Mouse (Mus musculus) adrenal gland, postnatal 25 days (tissue): ENCODE measurements at regions not wholly inside any gene's neighbourhood (a gene's known extent, or its start where the extent isn't known, plus 50 kb on each side); places are given as distances from the start of the nearest gene placed in this dataset.
"Not testable (repeated sequence)": the region's sequence is repeated elsewhere in the genome, so short reads cannot be mapped to it uniquely, and the experiment has no call there.

Experiments
- DNase-seq: peaks from one replicate; pipeline ENCODE4 v3.0.0; 2021; ENCODE audit warnings: mixed read lengths

- no peak for DNase-seq
These were observed 64.1 kb downstream of the 9530068E07Rik start for GRCm38 (mm10) chr11:52460190-52460780.

GRCm38 (mm10) chr11:52471128-52471527 lies 74.9 kb downstream of the 9530068E07Rik start:
- not testable (repeated sequence) for DNase-seq

GRCm38 (mm10) chr11:52480111-52480510 lies 83.9 kb downstream of the 9530068E07Rik start:
- DNase-seq: not testable (repeated sequence)

- DNase-seq: not testable (repeated sequence)
These were observed 84.5 kb downstream of the 9530068E07Rik start for GRCm38 (mm10) chr11:52480694-52481093.

GRCm38 (mm10) chr11:52483534-52483933 lies 87.3 kb downstream of the 9530068E07Rik start:
- DNase-seq: not testable (repeated sequence)

- DNase-seq: not testable (repeated sequence)
These were observed 92.3 kb downstream of the 9530068E07Rik start for GRCm38 (mm10) chr11:52488538-52488937.

GRCm38 (mm10) chr11:52493336-52493735 lies 97.1 kb downstream of the 9530068E07Rik start:
- no peak for DNase-seq

- no peak for DNase-seq
These were observed 100.7 kb downstream of the 9530068E07Rik start for GRCm38 (mm10) chr11:52496908-52497307.

GRCm38 (mm10) chr11:52502759-52503365 lies 106.6 kb downstream of the 9530068E07Rik start:
- peak; percentile 18 for DNase-seq

- no peak for DNase-seq
These were observed 115.6 kb downstream of the 9530068E07Rik start for GRCm38 (mm10) chr11:52511831-52512297.

GRCm38 (mm10) chr11:52517330-52517729 lies 121.1 kb downstream of the 9530068E07Rik start:
- DNase-seq: no peak

- DNase-seq: no peak
These were observed 123.6 kb downstream of the 9530068E07Rik start for GRCm38 (mm10) chr11:52519877-52520276.

- peak; percentile 72 for DNase-seq
These were observed 125.7 kb downstream of the 9530068E07Rik start for GRCm38 (mm10) chr11:52521879-52522278.

GRCm38 (mm10) chr11:52522384-52522783 lies 126.2 kb downstream of the 9530068E07Rik start:
- DNase-seq: no peak

- DNase-seq: no peak
These were observed 127.0 kb downstream of the 9530068E07Rik start for GRCm38 (mm10) chr11:52523191-52523590.

GRCm38 (mm10) chr11:52523671-52524070 lies 127.4 kb downstream of the 9530068E07Rik start:
- no peak for DNase-seq

- no peak for DNase-seq
These were observed 129.2 kb downstream of the 9530068E07Rik start for GRCm38 (mm10) chr11:52525446-52525845.

- DNase-seq: no peak
These were observed 130.1 kb downstream of the 9530068E07Rik start for GRCm38 (mm10) chr11:52526306-52526705.

GRCm38 (mm10) chr11:52533379-52533778 lies 137.2 kb downstream of the 9530068E07Rik start:
- peak; percentile 38 for DNase-seq

- DNase-seq: no peak
These were observed 138.4 kb downstream of the 9530068E07Rik start for GRCm38 (mm10) chr11:52534586-52534985.

- no peak for DNase-seq
These were observed 140.0 kb downstream of the 9530068E07Rik start for GRCm38 (mm10) chr11:52536211-52536610.

- DNase-seq: no peak
These were observed 140.6 kb downstream of the 9530068E07Rik start for GRCm38 (mm10) chr11:52536841-52537240.

- peak; percentile 60 for DNase-seq
These were observed 141.7 kb downstream of the 9530068E07Rik start for GRCm38 (mm10) chr11:52537819-52538435.
